Mouse (Mus musculus) layer of hippocampus, postnatal 25 days (tissue): ENCODE data around the gene Lrrc49. TPM values are rescaled to one million over a fixed set of nuclear protein-coding genes. Genes with fewer than 3 reads are reported as not detected.

Experiments
- DNase-seq, 2 experiments: peaks; one replicate each; pipeline ENCODE4 v3.0.0; 2022; ENCODE audit warnings: mixed read lengths in 2 of 2, low spot score in 1 of 2; ENCODE audit errors: extremely low spot score in 1 of 2
- total RNA-seq, 2 experiments: library from RNA; stranded (reverse); gene quantifications; 2 replicates each; pipeline ENCODE4 v1.2.3; 2021

Lrrc49 gene
- total RNA-seq, 2 experiments from 2014 or later: 57.2 to 60.3 TPM

DNA sequence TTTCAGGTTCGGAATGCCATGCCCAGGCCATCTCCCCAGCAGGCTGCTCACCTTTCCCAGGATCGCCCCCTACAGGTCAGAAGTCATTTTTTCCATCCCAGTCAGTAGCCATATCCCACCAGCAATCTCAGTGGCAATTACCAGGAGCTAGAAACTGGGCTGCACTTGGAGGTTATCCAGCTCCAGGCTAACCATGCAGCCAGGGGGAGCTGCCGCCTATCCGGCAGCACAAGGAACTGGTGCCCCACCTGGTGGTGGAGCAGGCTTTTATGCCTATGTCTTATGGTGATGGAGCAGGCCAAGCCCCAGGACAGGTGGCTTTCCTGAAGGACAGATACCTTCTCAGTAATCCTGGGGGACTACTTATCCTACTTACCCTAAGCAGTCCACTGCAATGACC lies 139.8 kb downstream of the Lrrc49 start:
- DNase-seq: peak in 1 of 2 experiments; percentile 29

- no peak for DNase-seq
Observed at GRCm38 (mm10) chr9:60546169-60546568, 141.8 kb downstream of the Lrrc49 start.

DNA sequence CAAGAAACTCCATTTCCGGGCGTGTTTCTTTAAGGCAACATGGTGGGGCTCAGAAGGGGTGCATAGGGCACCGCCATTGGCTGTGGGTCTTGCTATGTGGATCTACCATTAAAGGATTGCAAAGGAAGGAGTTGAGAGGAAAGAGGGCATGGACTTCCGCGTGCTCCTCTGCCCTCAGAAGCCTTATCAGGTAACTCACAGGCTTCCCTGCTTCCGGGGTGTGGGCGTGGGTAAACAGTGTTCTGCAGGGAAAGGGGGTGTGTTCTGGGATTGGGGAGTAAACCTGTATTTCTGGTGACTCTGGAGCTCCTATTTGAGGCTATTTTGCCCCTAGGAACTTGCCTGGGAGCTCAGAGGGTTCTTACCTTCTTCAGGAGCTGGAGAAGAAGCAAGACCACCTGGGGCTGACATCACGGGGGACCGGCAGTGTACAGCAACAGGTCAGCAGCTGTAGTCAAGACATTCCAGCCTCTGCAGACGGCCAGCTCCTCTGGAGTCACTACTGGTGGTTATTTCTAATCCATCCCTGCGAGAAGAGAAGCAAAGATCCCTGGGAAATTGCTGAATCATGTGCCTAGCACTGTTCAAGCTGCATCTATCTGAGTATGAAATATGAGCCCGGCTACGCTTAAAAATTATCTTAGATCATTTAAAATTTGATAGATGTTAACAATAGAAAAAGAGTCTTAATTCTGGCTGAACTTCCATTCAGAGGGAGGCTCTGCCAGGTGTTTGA lies 142.4 kb downstream of the Lrrc49 start:
- no peak for DNase-seq

DNA sequence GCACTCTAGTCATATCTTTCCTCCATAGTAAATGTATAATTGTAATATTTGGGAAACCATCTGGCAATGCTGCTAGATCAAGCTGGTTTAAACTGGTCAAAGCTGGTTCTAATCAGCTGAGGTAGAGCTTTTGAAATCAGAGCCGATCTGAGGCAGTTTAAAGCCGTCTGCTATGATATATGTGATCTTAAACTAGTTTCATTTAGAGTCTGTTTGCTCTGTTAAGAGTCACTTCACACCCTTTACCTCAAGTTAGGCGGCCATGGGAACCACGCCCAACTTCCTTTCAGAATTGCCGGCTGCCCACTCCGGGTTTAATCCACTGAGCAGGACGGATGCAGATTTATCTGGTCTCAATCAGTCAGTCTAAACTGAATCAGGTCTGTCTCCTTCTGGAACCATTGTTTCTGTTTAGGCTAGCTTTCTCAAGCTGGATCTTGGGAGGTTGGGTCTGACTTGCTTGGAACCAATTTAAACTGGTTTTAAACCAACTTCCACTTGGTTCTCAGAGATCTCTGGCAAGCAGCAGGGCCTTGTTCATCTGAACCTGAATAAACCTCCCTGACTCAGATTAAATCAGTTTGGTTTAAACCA lies 144.4 kb downstream of the Lrrc49 start:
- no peak for DNase-seq

GRCm38 (mm10) chr9:60530310-60530709 lies 157.6 kb downstream of the Lrrc49 start:
- no peak for DNase-seq

DNA sequence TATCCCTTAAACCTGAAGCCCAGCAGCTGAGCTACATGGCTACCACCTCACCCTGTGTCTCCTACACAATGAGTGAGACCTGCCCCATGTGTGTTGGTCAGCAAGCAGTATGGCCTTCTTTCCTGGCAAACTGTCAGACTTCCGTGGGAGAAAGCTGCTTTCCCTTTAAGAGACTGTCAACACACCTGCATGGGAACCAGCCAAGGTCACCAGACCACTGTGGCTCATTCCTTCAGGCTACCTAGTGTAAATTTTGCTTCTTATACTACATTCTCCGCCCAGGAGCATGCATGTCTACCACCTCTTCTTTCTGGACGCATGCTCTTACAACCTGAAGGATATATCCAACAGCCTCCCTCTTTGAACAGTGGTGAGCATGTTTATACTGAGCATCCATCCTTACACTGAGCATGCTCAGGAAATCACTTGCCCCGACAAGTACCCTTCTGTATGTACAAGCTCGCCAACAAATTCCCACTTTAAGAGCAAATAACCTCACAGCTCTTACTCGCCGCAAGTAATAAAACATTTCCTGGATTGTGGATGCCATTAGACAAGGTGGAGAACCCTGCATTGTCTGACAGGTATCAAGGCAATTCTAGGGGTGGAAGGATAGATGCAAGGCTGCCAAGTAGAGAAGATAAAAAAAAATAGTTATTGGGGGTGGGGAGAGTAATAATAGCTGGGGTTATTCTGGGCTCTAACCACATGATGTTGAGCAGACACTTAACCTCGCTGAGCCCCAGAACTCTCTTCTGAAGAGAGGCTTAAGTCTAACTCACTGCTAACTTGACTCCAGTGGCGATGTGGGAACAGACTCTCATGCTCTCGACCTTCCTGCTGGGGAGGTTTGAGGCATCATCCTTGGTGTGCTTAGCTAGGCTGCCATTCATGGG lies 158.4 kb downstream of the Lrrc49 start:
- DNase-seq: no peak

- no peak for DNase-seq
Observed at GRCm38 (mm10) chr9:60528269-60528668, 159.7 kb downstream of the Lrrc49 start.

DNA sequence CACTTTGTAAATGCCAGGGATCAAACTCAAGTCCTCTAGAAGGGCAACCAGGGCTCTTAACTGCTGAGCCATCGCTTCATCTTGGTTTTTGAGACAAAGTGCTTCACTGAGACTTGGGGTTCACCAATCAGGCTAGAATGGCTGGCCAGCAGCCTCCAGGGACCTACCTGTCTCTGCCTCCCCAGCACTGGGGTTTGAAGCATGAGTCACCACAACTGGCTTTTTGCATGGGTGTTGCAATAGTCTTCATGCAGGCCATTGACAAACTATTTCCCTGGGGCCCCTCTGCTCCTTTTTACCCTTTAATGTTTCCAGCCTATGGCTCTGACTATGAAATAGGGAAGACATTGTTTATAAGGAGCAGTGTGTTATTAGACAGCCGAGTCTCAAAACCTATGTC lies 160.1 kb downstream of the Lrrc49 start:
- DNase-seq: no peak

GRCm38 (mm10) chr9:60527051-60527450 lies 160.9 kb downstream of the Lrrc49 start:
- no peak for DNase-seq

GRCm38 (mm10) chr9:60526195-60526594 lies 161.8 kb downstream of the Lrrc49 start:
- no peak for DNase-seq

- DNase-seq: peak; percentile 37 to 48
Observed at GRCm38 (mm10) chr9:60521806-60522264, 166.1 kb downstream of the Lrrc49 start, which contains the start of gene Thsd4. Gene Thsd4, minus strand, starts transcription at chr9:60522046.

DNA sequence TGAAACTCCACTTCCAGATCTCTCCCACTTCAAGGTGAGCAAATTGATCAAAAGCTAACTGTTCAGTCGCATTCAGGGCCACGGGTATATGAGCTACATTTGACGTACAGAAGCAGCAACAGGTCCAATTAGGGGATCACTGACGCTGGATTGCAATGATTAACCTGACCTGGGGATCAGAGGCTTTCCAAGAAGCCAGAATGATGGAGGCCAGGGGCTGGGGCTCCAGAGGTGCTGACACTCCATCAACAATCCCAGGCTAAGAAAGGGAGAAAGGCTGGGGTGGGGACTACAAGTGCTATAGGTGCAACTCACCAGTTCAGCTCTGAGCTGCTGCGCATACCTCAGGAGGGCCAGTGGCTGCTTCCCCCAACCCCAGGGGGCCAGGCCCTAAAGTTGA lies 166.8 kb downstream of the Lrrc49 start:
- DNase-seq: no peak

DNA sequence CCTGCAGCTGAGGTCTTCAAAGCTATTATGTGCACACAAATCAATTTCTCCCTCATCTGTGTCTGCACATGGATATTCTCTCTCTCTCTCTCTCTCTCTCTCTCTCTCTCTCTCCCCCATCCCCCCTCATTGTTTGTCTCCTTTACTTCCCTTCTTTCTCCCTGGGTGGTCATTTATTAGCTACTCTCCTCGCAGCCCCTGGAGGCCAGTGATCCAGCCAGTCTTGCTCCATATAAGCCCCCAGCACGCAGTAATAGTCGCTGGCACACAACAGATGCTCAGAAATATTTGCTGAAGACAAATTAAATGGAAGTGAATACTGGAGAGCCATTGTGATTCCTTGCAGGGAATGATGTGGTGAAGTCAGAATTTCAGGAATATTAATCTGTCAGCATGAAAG lies 168.4 kb downstream of the Lrrc49 start:
- DNase-seq: no peak

Other genes starting within 250 kb of the Lrrc49 start
- 10 to 100 TPM; 23.5 to 24.6 TPM for gene Thsd4, start 166.1 kb downstream of the Lrrc49 start, total RNA-seq
- 10 to 100 TPM; 36.2 to 38.6 TPM for gene Larp6, start 24.8 kb upstream of the Lrrc49 start, total RNA-seq
- 1 to 10 TPM; 6.6 to 8.6 TPM for gene Uaca, start 106.4 kb upstream of the Lrrc49 start, total RNA-seq